Mouse (Mus musculus) MEL (cell line): ENCODE results near the gene Rnf213. TPM values are rescaled to one million over a fixed set of nuclear protein-coding genes. Genes with fewer than 3 reads are reported as not detected.

Source experiments
- DNase-seq: peaks from one replicate; pipeline ENCODE4 v3.0.0; 2011; ENCODE audit warnings: low read depth, low spot score
- H3K27ac ChIP-seq: 2 replicates; pipeline ENCODE4 v1.5.1; 2012; ENCODE audit warnings: low read depth, mild to moderate bottlenecking, control low read depth, low read length, moderate library complexity; ENCODE audit not compliant: control insufficient read depth
- H3K27me3 ChIP-seq, 2 experiments: fragments of 150-350 bp in 1 of 2; sonication (generic) in 1 of 2; 2 replicates each; pipeline ENCODE4 v1.6.1; 2012; ENCODE audit warnings: low read length in 2 of 2, mild to moderate bottlenecking in 2 of 2, improper control_type of control experiment in 1 of 2, moderate library complexity in 1 of 2; ENCODE audit not compliant: insufficient read depth in 2 of 2, control insufficient read depth in 1 of 2
- H3K36me3 ChIP-seq, 2 experiments: 2 replicates each; pipeline ENCODE4 v1.6.1; 2012 to 2014; ENCODE audit warnings: low read length in 2 of 2, improper control_type of control experiment in 1 of 2, inconsistent platforms in 1 of 2, mild to moderate bottlenecking in 1 of 2; ENCODE audit not compliant: insufficient read depth in 2 of 2, control insufficient read depth in 1 of 2
- H3K4me1 ChIP-seq, 2 experiments: fragments of 150-350 bp in 1 of 2; sonication (generic) in 1 of 2; 2 replicates each; pipeline ENCODE4 v1.6.1; 2012; ENCODE audit warnings: low read length in 2 of 2, improper control_type of control experiment in 1 of 2, mild to moderate bottlenecking in 1 of 2; ENCODE audit not compliant: insufficient read depth in 2 of 2, control insufficient read depth in 1 of 2
- H3K4me3 ChIP-seq, 2 experiments: fragments of 150-350 bp in 1 of 2; sonication (generic) in 1 of 2; 2 replicates each; pipeline ENCODE4 v1.5.1; 2012; ENCODE audit warnings: low read depth in 2 of 2, low read length in 2 of 2, mild to moderate bottlenecking in 2 of 2, moderate library complexity in 2 of 2, control low read depth in 1 of 2, improper control_type of control experiment in 1 of 2; ENCODE audit not compliant: control insufficient read depth in 1 of 2, insufficient read depth in 1 of 2
- H3K79me2 ChIP-seq: 2 replicates; pipeline ENCODE4 v1.6.1; 2012; ENCODE audit warnings: mild to moderate bottlenecking, low read length, moderate library complexity; ENCODE audit not compliant: control insufficient read depth, poor library complexity, insufficient read depth
- H3K9ac ChIP-seq: 2 replicates; pipeline ENCODE4 v1.6.1; 2012; ENCODE audit warnings: low read depth, mild to moderate bottlenecking, control low read depth, low read length, moderate library complexity; ENCODE audit not compliant: control insufficient read depth, poor library complexity, severe bottlenecking
- H3K9me3 ChIP-seq: fragments of 150-350 bp; sonication (generic); replicated peaks from 2 replicates; pipeline ENCODE4 v1.6.1; 2012; ENCODE audit warnings: mild to moderate bottlenecking, low read length, improper control_type of control experiment, moderate library complexity; ENCODE audit not compliant: insufficient read depth
- BHLHE40 ChIP-seq: IDR thresholded peaks from 2 replicates; pipeline ENCODE4 v1.6.1; 2012; ENCODE audit warnings: low read depth, mild to moderate bottlenecking, inconsistent platforms, low read length, improper control_type of control experiment, borderline replicate concordance
- CHD1 ChIP-seq: IDR thresholded peaks from 2 replicates; pipeline ENCODE4 v1.6.1; 2012; ENCODE audit warnings: low read depth, mild to moderate bottlenecking, inconsistent platforms, low read length, improper control_type of control experiment
- CHD2 ChIP-seq: IDR thresholded peaks from 2 replicates; pipeline ENCODE4 v1.6.1; 2011; ENCODE audit warnings: low read length, improper control_type of control experiment
- CTCF ChIP-seq, 3 experiments: IDR thresholded peaks in 2 of 3; conservative IDR thresholded peaks in 1 of 3; 2 replicates each; pipeline ENCODE4 v1.5.1; 2011 to 2012; ENCODE audit warnings: low read length in 3 of 3, low read depth in 2 of 3, mild to moderate bottlenecking in 2 of 3, improper control_type of control experiment in 1 of 3, inconsistent platforms in 1 of 3, mixed read lengths in 1 of 3, moderate library complexity in 1 of 3; ENCODE audit not compliant: control insufficient read depth in 1 of 3, insufficient read depth in 1 of 3, poor library complexity in 1 of 3, severe bottlenecking in 1 of 3
- ELF1 ChIP-seq: IDR thresholded peaks from 2 replicates; pipeline ENCODE4 v1.6.1; 2014; ENCODE audit warnings: low read depth, mild to moderate bottlenecking, inconsistent platforms, low read length, improper control_type of control experiment, moderate library complexity
- EP300 ChIP-seq, 2 experiments: IDR thresholded peaks; 2 replicates each; pipeline ENCODE4 v1.6.1; 2011; ENCODE audit warnings: improper control_type of control experiment in 2 of 2, low read length in 2 of 2, low read depth in 1 of 2, mild to moderate bottlenecking in 1 of 2
- ETS1 ChIP-seq: IDR thresholded peaks from 2 replicates; pipeline ENCODE4 v1.6.1; 2012; ENCODE audit warnings: low read depth, mild to moderate bottlenecking, inconsistent platforms, low read length, improper control_type of control experiment, moderate library complexity
- GABPA ChIP-seq: IDR thresholded peaks from 2 replicates; pipeline ENCODE4 v1.6.1; 2012; ENCODE audit warnings: low read depth, mild to moderate bottlenecking, inconsistent platforms, low read length, improper control_type of control experiment, moderate library complexity
- GATA1 ChIP-seq: IDR thresholded peaks from 2 replicates; pipeline ENCODE4 v1.6.1; 2011; ENCODE audit warnings: low read depth, low read length, improper control_type of control experiment
- HCFC1 ChIP-seq: IDR thresholded peaks from 2 replicates; pipeline ENCODE4 v1.6.1; 2012; ENCODE audit warnings: low read depth, mild to moderate bottlenecking, inconsistent platforms, low read length, improper control_type of control experiment, moderate library complexity
- JUND ChIP-seq: IDR thresholded peaks from 2 replicates; pipeline ENCODE4 v1.6.1; 2011; ENCODE audit warnings: low read depth, mild to moderate bottlenecking, improper control_type of control experiment, low read length
- KAT2A ChIP-seq: conservative IDR thresholded peaks from 2 replicates; pipeline ENCODE4 v1.6.1; 2012; ENCODE audit warnings: low read depth, low read length, improper control_type of control experiment, inconsistent platforms
- MAFK ChIP-seq: IDR thresholded peaks from 2 replicates; pipeline ENCODE4 v1.6.1; 2011; ENCODE audit warnings: low read depth, mild to moderate bottlenecking, low read length, improper control_type of control experiment, borderline replicate concordance
- MAX ChIP-seq: IDR thresholded peaks from 2 replicates; pipeline ENCODE4 v1.6.1; 2011; ENCODE audit warnings: low read length, improper control_type of control experiment
- MAZ ChIP-seq: IDR thresholded peaks from 2 replicates; pipeline ENCODE4 v1.6.1; 2012; ENCODE audit warnings: low read depth, mild to moderate bottlenecking, inconsistent platforms, low read length, improper control_type of control experiment
- MEF2A ChIP-seq: IDR thresholded peaks from 2 replicates; pipeline ENCODE4 v1.6.1; 2014; ENCODE audit warnings: low read depth, mild to moderate bottlenecking, inconsistent platforms, low read length, improper control_type of control experiment; ENCODE audit not compliant: poor library complexity, insufficient replicate concordance, severe bottlenecking; ENCODE audit errors: extremely low read depth
- MXI1 ChIP-seq: IDR thresholded peaks from 2 replicates; pipeline ENCODE4 v1.6.1; 2011; ENCODE audit warnings: mild to moderate bottlenecking, low read depth, low read length, improper control_type of control experiment
- MYB ChIP-seq: IDR thresholded peaks from 2 replicates; pipeline ENCODE4 v1.6.1; 2011; ENCODE audit warnings: mild to moderate bottlenecking, low read depth, low read length, improper control_type of control experiment
- MYC ChIP-seq: IDR thresholded peaks from 2 replicates; pipeline ENCODE4 v1.6.1; 2011; ENCODE audit warnings: low read depth, mild to moderate bottlenecking, low read length, improper control_type of control experiment, moderate library complexity
- NELFE ChIP-seq: IDR thresholded peaks from 2 replicates; pipeline ENCODE4 v1.6.1; 2011; ENCODE audit warnings: low read depth, low read length, improper control_type of control experiment
- NRF1 ChIP-seq: IDR thresholded peaks from 2 replicates; pipeline ENCODE4 v1.6.1; 2014; ENCODE audit warnings: low read depth, mild to moderate bottlenecking, inconsistent platforms, low read length, improper control_type of control experiment, moderate library complexity; ENCODE audit not compliant: poor library complexity, insufficient read depth, severe bottlenecking
- POLR2AphosphoS5 ChIP-seq: IDR thresholded peaks from 2 replicates; pipeline ENCODE4 v1.6.1; 2012; ENCODE audit warnings: low read depth, borderline replicate concordance, mild to moderate bottlenecking, inconsistent platforms, low read length, moderate library complexity, mixed read lengths
- RAD21 ChIP-seq: IDR thresholded peaks from 2 replicates; pipeline ENCODE4 v1.6.1; 2011; ENCODE audit warnings: mild to moderate bottlenecking, low read depth, low read length, improper control_type of control experiment
- RCOR1 ChIP-seq: IDR thresholded peaks from 2 replicates; pipeline ENCODE4 v1.6.1; 2012; ENCODE audit warnings: low read depth, mild to moderate bottlenecking, inconsistent platforms, low read length, improper control_type of control experiment
- SIN3A ChIP-seq: IDR thresholded peaks from 2 replicates; pipeline ENCODE4 v1.6.1; 2012; ENCODE audit warnings: low read length, improper control_type of control experiment, inconsistent platforms
- SMC3 ChIP-seq: IDR thresholded peaks from 2 replicates; pipeline ENCODE4 v1.6.1; 2011; ENCODE audit warnings: low read depth, low read length, improper control_type of control experiment
- TAL1 ChIP-seq: IDR thresholded peaks from 2 replicates; pipeline ENCODE4 v1.6.1; 2012; ENCODE audit warnings: mild to moderate bottlenecking, inconsistent platforms, low read length, moderate library complexity, mixed read lengths
- TBP ChIP-seq: IDR thresholded peaks from 2 replicates; pipeline ENCODE4 v1.8.0; 2011; ENCODE audit warnings: low read depth, low read length, improper control_type of control experiment
- TCF12 ChIP-seq: IDR thresholded peaks from 2 replicates; pipeline ENCODE4 v1.6.1; 2014; ENCODE audit warnings: low read depth, mild to moderate bottlenecking, inconsistent platforms, low read length, improper control_type of control experiment, moderate library complexity
- UBTF ChIP-seq: IDR thresholded peaks from 2 replicates; pipeline ENCODE4 v1.6.1; 2012; ENCODE audit warnings: low read depth, mild to moderate bottlenecking, inconsistent platforms, low read length, improper control_type of control experiment, moderate library complexity, borderline replicate concordance; ENCODE audit not compliant: insufficient read depth
- USF1 ChIP-seq: IDR thresholded peaks from 2 replicates; pipeline ENCODE4 v1.6.1; 2014; ENCODE audit warnings: low read depth, mild to moderate bottlenecking, inconsistent platforms, low read length, improper control_type of control experiment, moderate library complexity
- USF2 ChIP-seq, 2 experiments: IDR thresholded peaks; 2 replicates each; pipeline ENCODE4 v1.6.1; 2011 to 2012; ENCODE audit warnings: improper control_type of control experiment in 2 of 2, low read length in 2 of 2, borderline replicate concordance in 1 of 2, inconsistent platforms in 1 of 2, low read depth in 1 of 2, mild to moderate bottlenecking in 1 of 2; ENCODE audit not compliant: insufficient read depth in 1 of 2
- ZMIZ1 ChIP-seq: IDR thresholded peaks from 2 replicates; pipeline ENCODE4 v1.6.1; 2012; ENCODE audit warnings: low read depth, mild to moderate bottlenecking, inconsistent platforms, low read length, improper control_type of control experiment, moderate library complexity
- ZNF384 ChIP-seq: IDR thresholded peaks from 2 replicates; pipeline ENCODE4 v1.6.1; 2012; ENCODE audit warnings: low read depth, mild to moderate bottlenecking, inconsistent platforms, low read length, improper control_type of control experiment
- polyA plus RNA-seq, 2 experiments: library from polyadenylated mRNA; stranded (reverse) in 1 of 2; unstranded in 1 of 2; fragments of >175 nt in 1 of 2; fragments of >200 nt in 1 of 2; gene quantifications; 2 replicates each; pipeline versions ENCODE4 v1.2.1 to v1.2.4; 2012; ENCODE audit warnings: low replicate concordance in 2 of 2, low read depth in 1 of 2; ENCODE audit not compliant: insufficient read length in 2 of 2, insufficient read depth in 1 of 2, missing spikeins in 1 of 2
- total RNA-seq: library from RNA; depleted of rRNA; stranded (reverse); fragments of 300-350 nt; gene quantifications from 2 replicates; pipeline ENCODE4 v1.2.3, GENCODE M21; 2012

Rnf213 gene
- total and polyA plus RNA-seq, 3 experiments = 10.7 to 11.6 TPM; not detected in 1

DNA sequence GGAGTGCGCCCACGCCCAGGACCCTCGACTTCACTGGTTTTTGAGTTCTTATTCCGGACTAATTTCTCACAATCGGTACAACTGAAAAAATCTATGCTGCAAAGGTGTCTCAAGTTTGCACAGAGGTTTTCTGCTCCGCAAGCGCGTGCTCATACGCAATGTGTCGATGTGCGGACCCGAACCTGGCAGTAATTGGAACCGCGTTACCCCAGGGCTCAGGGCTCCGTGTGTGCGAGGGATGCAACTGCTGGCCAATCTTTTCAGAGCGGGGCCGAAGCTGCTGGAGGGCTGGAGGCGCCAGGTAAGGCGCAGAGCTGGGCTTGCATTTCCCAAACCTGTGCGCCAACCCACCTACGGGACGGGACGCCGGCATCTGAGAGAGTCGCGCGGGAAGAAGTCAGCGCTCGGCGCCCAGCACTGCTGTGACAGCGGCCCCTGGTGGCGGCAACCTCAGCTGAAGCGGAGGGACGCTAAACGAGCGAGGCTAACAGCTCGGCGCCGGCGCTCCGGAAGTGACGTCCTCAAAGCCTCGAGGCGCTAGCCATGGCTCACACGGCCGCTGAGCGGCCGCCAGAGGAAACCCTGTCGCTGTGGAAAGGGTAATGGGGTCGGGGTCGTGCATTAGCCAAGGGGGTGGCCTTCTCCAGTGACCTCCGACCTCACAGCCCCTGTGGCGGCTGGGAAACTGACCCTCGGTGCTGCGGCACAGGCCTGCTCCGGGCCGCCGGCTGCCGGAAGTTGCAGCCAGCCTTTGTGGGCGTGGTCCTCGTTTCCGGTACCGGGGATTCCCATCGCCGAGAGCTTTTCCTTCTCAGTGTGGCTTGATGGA, 98.2 kb downstream of the Rnf213 start, which contains the start of gene Endov:
TSS of gene Endov (plus strand) at position 487 of the 829 bp plus-strand sequence.
- Histone ChIP-seq H3K27ac (peak within 1 kb of the TSS; percentile 86), H3K9me3 (no peaks in the 10 kb centered on the region), H3K36me3 (peaks cover 0 to 9% of the 10 kb centered on the region in 2 experiments; a peak in 3 of 4 replicates), H3K9ac (peak within 1 kb of the TSS; percentile 97), H3K27me3 (no peaks in the 10 kb centered on the region), H3K4me3 (peak within 1 kb of the TSS; percentile 84 to 94), H3K4me1 (peaks cover 5 to 11% of the 10 kb centered on the region in 2 experiments; a peak in 3 of 4 replicates), H3K79me2 (peaks cover 12% of the 10 kb centered on the region)
- DNase-seq = peak; percentile 99
- TF ChIP-seq HCFC1 (peak; percentile 91), MAX (peak; percentile 92), CTCF (IDR thresholded peaks at IDR 0.05 in 2 of 3, conservative IDR thresholded peaks at IDR 0.05 in 1 of 3; ENCODE audit: control insufficient read depth in 1 of 3, insufficient read depth in 1 of 3, low read depth in 2 of 3, low read length in 3 of 3, poor library complexity in 1 of 3, severe bottlenecking in 1 of 3) (peak; percentile 69 to 92 (median 92)), JUND (no peak), RAD21 (peak; percentile 52), TAL1 (no peak), GATA1 (no peak), ZNF384 (no peak), SIN3A (peak; percentile 93), MYC (peak; percentile 88), NRF1 (0 out of 2 replicates have a peak, but pooled peaks have one; percentile 37), POLR2AphosphoS5 (no peak), RCOR1 (peak; percentile 42; the same call in 1 of the 2 replicates), MAFK (no peak), MXI1 (peak; percentile 86), ZMIZ1 (peak; percentile 68; the same call in 1 of the 2 replicates), USF2 (IDR thresholded peaks at IDR 0.05; ENCODE audit: borderline replicate concordance in 1 of 2, insufficient read depth in 1 of 2, low read depth in 1 of 2, low read length in 2 of 2) (no peak), BHLHE40 (no peak; the same call in 1 of the 2 replicates), SMC3 (peak; percentile 77), ELF1 (peak; percentile 64), USF1 (peak; percentile 9; the same call in 1 of the 2 replicates), KAT2A (peak; percentile 70; the same call in 1 of the 2 replicates), ETS1 (no peak), GABPA (no peak), MYB (peak; percentile 11; the same call in 1 of the 2 replicates), MAZ (peak; percentile 69; the same call in 1 of the 2 replicates), TBP (peak; percentile 74), TCF12 (peak; percentile 61), EP300 (IDR thresholded peaks at IDR 0.05; ENCODE audit: low read depth in 1 of 2, low read length in 2 of 2) (peak in 1 of 2 experiments; percentile 13; a peak in 1 of 4 replicates), CHD2 (no peak), MEF2A (no peak), UBTF (no peak), NELFE (peak; percentile 94), CHD1 (no peak)
